Comparison of ENCODE assay signal across 9 mouse cellular contexts in the genomic region with DNA sequence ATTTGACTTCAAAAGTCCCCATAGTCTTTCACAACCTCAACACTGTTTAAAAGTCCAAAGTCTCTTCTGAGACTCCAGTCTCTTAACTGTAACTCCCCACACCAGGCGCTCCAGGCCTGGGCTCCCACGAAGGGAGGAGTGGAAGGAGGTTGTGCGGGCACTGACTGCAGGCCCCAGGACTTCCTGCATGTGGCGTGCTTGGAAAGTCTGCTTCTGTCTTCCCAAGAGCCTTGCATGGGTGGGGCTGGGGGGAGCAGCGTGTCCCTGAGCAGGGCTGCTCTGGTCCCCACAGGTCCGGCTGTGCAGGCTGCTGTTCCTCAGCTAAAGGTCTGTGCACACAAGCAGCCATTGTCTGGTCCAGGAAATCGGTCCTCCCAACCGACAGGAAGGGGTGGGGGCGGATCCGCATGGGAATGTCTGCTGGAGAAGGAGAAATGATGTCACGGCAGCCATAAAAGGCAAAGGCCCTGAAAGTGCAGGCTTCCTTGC. TPM values are rescaled to one million over a fixed set of nuclear protein-coding genes. Genes with fewer than 3 reads are reported as not detected.
DNase-seq lines count a peak whose midpoint lies in the region; ATAC-seq lines count a peak whose summit lies in the region.
"Had no signal": no experiment of that assay in that cellular context is flagged by ENCODE, and none has a peak within 500 bp of the region (broad histone marks: within the 10 kb centered on the region; RNA-seq: fewer than 3 reads in every experiment).

No protein-coding gene starts in this region.

- H3K4me2 ChIP-seq in forebrain, embryonic 15.5 days (replicated peaks) = no peak overlapping the region
- no peak overlapping the region for H3K4me2 ChIP-seq in forebrain, embryonic 16.5 days (ENCODE audit: low read length)
- H3K4me2 ChIP-seq in hindbrain, embryonic 12.5 days (replicated peaks) = no peak overlapping the region
- no peak overlapping the region for H3K4me2 ChIP-seq in limb, embryonic 13.5 days (replicated peaks)
- H3K4me2 ChIP-seq in midbrain, embryonic 15.5 days = no peak overlapping the region

- H3K9me3 ChIP-seq in forebrain, embryonic 10.5 days = no peaks in the 10 kb centered on the region; the same call in 1 of the 2 replicates
- no peaks in the 10 kb centered on the region for H3K9me3 ChIP-seq in forebrain, embryonic 15.5 days
- H3K9me3 ChIP-seq in forebrain, embryonic 16.5 days (ENCODE audit: control insufficient read depth, low read length) = no peaks in the 10 kb centered on the region
- H3K9me3 ChIP-seq in hindbrain, embryonic 12.5 days (replicated peaks) = no peaks in the 10 kb centered on the region; the same call in 1 of the 2 replicates
- peaks cover 5% of the 10 kb centered on the region for H3K9me3 ChIP-seq in limb, embryonic 13.5 days
- no peaks in the 10 kb centered on the region for H3K9me3 ChIP-seq in midbrain, embryonic 15.5 days

- H3K27me3 ChIP-seq in forebrain, embryonic 10.5 days (ENCODE audit: poor library complexity, severe bottlenecking) = no peaks in the 10 kb centered on the region
- H3K27me3 ChIP-seq in forebrain, embryonic 15.5 days = no peaks in the 10 kb centered on the region
- no peaks in the 10 kb centered on the region for H3K27me3 ChIP-seq in forebrain, embryonic 16.5 days (replicated peaks; ENCODE audit: control insufficient read depth, insufficient read depth, low read length)
- H3K27me3 ChIP-seq in hindbrain, embryonic 12.5 days = no peaks in the 10 kb centered on the region
- H3K27me3 ChIP-seq in limb, embryonic 13.5 days = no peaks in the 10 kb centered on the region
- no peaks in the 10 kb centered on the region for H3K27me3 ChIP-seq in midbrain, embryonic 15.5 days (replicated peaks)

- H3K4me1 ChIP-seq in forebrain, embryonic 10.5 days = peaks cover 18% of the 10 kb centered on the region
- no peaks in the 10 kb centered on the region for H3K4me1 ChIP-seq in forebrain, embryonic 15.5 days
- no peaks in the 10 kb centered on the region for H3K4me1 ChIP-seq in forebrain, embryonic 16.5 days (replicated peaks; ENCODE audit: control insufficient read depth, insufficient read depth, low read length)
- H3K4me1 ChIP-seq in hindbrain, embryonic 12.5 days = peaks cover 13% of the 10 kb centered on the region
- no peaks in the 10 kb centered on the region for H3K4me1 ChIP-seq in limb, embryonic 13.5 days
- H3K4me1 ChIP-seq in midbrain, embryonic 15.5 days = no peaks in the 10 kb centered on the region

- DNase-seq in forebrain, embryonic 10.5 days (ENCODE audit: extremely low spot score, low spot score) = peak; percentile 28
- no peak for DNase-seq in ovary, adult 18-20 months (ENCODE audit: low spot score)
- DNase-seq in spleen, postnatal 4 days (ENCODE audit: low spot score in 2 of 2) = no peak

- peak overlapping the region; percentile 79 for H3K27ac ChIP-seq in forebrain, embryonic 10.5 days
- H3K27ac ChIP-seq in forebrain, embryonic 15.5 days (replicated peaks) = no peak overlapping the region
- H3K27ac ChIP-seq in forebrain, embryonic 16.5 days (ENCODE audit: low read length) = no peak overlapping the region; the same call in 1 of the 2 replicates
- H3K27ac ChIP-seq in hindbrain, embryonic 12.5 days = peak overlapping the region; percentile 2
- H3K27ac ChIP-seq in limb, embryonic 13.5 days = 0 out of 2 replicates have a peak overlapping the region, but pooled peaks have one; percentile 33
- H3K27ac ChIP-seq in midbrain, embryonic 15.5 days = 0 out of 2 replicates have a peak overlapping the region, but pooled peaks have one; percentile 8

- WGBS in forebrain, embryonic 10.5 days = 70% methylated on average over 11 of the region's 11 CpGs
- WGBS in forebrain, embryonic 15.5 days = 64% methylated on average over 11 of the region's 11 CpGs
- WGBS in forebrain, embryonic 16.5 days = 63% methylated on average over 11 of the region's 11 CpGs
- 53% methylated on average over 11 of the region's 11 CpGs for WGBS in hindbrain, embryonic 12.5 days
- WGBS in limb, embryonic 13.5 days = 51% methylated on average over 11 of the region's 11 CpGs
- 61% methylated on average over 11 of the region's 11 CpGs for WGBS in midbrain, embryonic 15.5 days

- H3K9ac ChIP-seq in forebrain, embryonic 15.5 days (replicated peaks) = no peak overlapping the region
- H3K9ac ChIP-seq in forebrain, embryonic 16.5 days (replicated peaks; ENCODE audit: low read depth, low read length) = no peak overlapping the region
- H3K9ac ChIP-seq in hindbrain, embryonic 12.5 days = no peak overlapping the region
- H3K9ac ChIP-seq in limb, embryonic 13.5 days = no peak overlapping the region
- H3K9ac ChIP-seq in midbrain, embryonic 15.5 days = no peak overlapping the region

- no peak for ATAC-seq in forebrain, embryonic 15.5 days (replicated peaks)
- ATAC-seq in forebrain, embryonic 16.5 days = 0 out of 2 replicates have a peak, but pooled peaks have one; percentile 10
- peak; percentile 50; the same call in 1 of the 2 replicates for ATAC-seq in hindbrain, embryonic 12.5 days (ENCODE audit: low FRiP score)
- peak; percentile 66 for ATAC-seq in limb, embryonic 13.5 days (ENCODE audit: low FRiP score, low read depth)
- ATAC-seq in midbrain, embryonic 15.5 days (replicated peaks) = 0 out of 2 replicates have a peak, but pooled peaks have one; percentile 50

- H3K36me3 ChIP-seq in forebrain, embryonic 10.5 days (replicated peaks) = no peaks in the 10 kb centered on the region
- no peaks in the 10 kb centered on the region for H3K36me3 ChIP-seq in forebrain, embryonic 15.5 days
- no peaks in the 10 kb centered on the region for H3K36me3 ChIP-seq in forebrain, embryonic 16.5 days (ENCODE audit: control insufficient read depth, insufficient read depth)
- no peaks in the 10 kb centered on the region for H3K36me3 ChIP-seq in hindbrain, embryonic 12.5 days
- H3K36me3 ChIP-seq in limb, embryonic 13.5 days = no peaks in the 10 kb centered on the region
- H3K36me3 ChIP-seq in midbrain, embryonic 15.5 days (replicated peaks) = no peaks in the 10 kb centered on the region

- no peak overlapping the region for H3K4me3 ChIP-seq in forebrain, embryonic 10.5 days
- no peak overlapping the region for H3K4me3 ChIP-seq in forebrain, embryonic 15.5 days
- H3K4me3 ChIP-seq in forebrain, embryonic 16.5 days (replicated peaks; ENCODE audit: low read length) = no peak overlapping the region
- H3K4me3 ChIP-seq in hindbrain, embryonic 12.5 days = no peak overlapping the region
- no peak overlapping the region for H3K4me3 ChIP-seq in limb, embryonic 13.5 days
- H3K4me3 ChIP-seq in midbrain, embryonic 15.5 days = no peak overlapping the region
- H3K4me3 ChIP-seq: myocyte had no signal

RNA-seq across cellular contexts. Expression of gene Mn1, which starts 48.7 kb away (rescaled TPM):
- 36.5 and 40.0 TPM in 2 replicates for polyA plus RNA-seq in forebrain, embryonic 10.5 days (2016; fragmentation: Nextera tagmentation; extraction: Ambion mirVana)
- 102 and 109 TPM in 2 replicates for polyA plus RNA-seq in forebrain, embryonic 15.5 days (2015; fragmentation: Nextera tagmentation; extraction: Ambion mirVana)
- 99.6 and 106 TPM in 2 replicates for polyA plus RNA-seq in forebrain, embryonic 16.5 days (2015; fragmentation: Nextera tagmentation; extraction: Ambion mirVana)
- 61.0 and 62.7 TPM in 2 replicates for polyA plus RNA-seq in hindbrain, embryonic 12.5 days (2016; fragmentation: Nextera tagmentation; extraction: Ambion mirVana)
- 22.8 and 22.9 TPM in 2 replicates for polyA plus RNA-seq in limb, embryonic 13.5 days (2015; fragmentation: Nextera tagmentation; extraction: Ambion mirVana)
- 60.1 and 64.8 TPM in 2 replicates for polyA plus RNA-seq in midbrain, embryonic 15.5 days (2015; fragmentation: Nextera tagmentation; extraction: Ambion mirVana)

Comparison
In these comparisons a context has a peak if more than half of its experiments do, and no peak if none do; other contexts are left out.
1. H3K27ac ChIP-seq: peak in forebrain, embryonic 10.5 days (single experiment), hindbrain, embryonic 12.5 days (single experiment), limb, embryonic 13.5 days (single experiment) and midbrain, embryonic 15.5 days (single experiment); none in forebrain, embryonic 15.5 days (single experiment) and forebrain, embryonic 16.5 days (single experiment).